Mouse (Mus musculus): Measurements from ENCODE around the gene Zkscan14. TPM values are rescaled to one million over a fixed set of nuclear protein-coding genes. Genes with fewer than 3 reads are reported as not detected.

The Zkscan14 gene
- total and polyA plus RNA-seq, 3 experiments: 6.7 to 7.5 TPM; not detected in 1

GRCm38 (mm10) chr5:145218206-145218605 is 16.5 kb upstream of the Zkscan14 start:
- TF ChIP-seq ZNF384 (IDR thresholded peaks at IDR 0.05; ENCODE audit: low read depth, low read length) (no peak), ELF1 (IDR thresholded peaks at IDR 0.05; ENCODE audit: low read depth, low read length) (no peak), NRF1 (IDR thresholded peaks at IDR 0.05; ENCODE audit: insufficient read depth, low read depth, low read length, poor library complexity, severe bottlenecking) (no peak), POLR2AphosphoS5 (IDR thresholded peaks at IDR 0.05; ENCODE audit: borderline replicate concordance, low read depth, low read length) (no peak), HCFC1 (IDR thresholded peaks at IDR 0.05; ENCODE audit: low read depth, low read length) (no peak), BHLHE40 (IDR thresholded peaks at IDR 0.05; ENCODE audit: borderline replicate concordance, low read depth, low read length) (no peak), RAD21 (IDR thresholded peaks at IDR 0.05; ENCODE audit: low read depth, low read length) (no peak), USF2 (IDR thresholded peaks at IDR 0.05; ENCODE audit: borderline replicate concordance in 1 of 2, insufficient read depth in 1 of 2, low read depth in 1 of 2, low read length in 2 of 2) (no peak), SMC3 (IDR thresholded peaks at IDR 0.05; ENCODE audit: low read depth, low read length) (no peak), EP300 (IDR thresholded peaks at IDR 0.05; ENCODE audit: low read depth in 1 of 2, low read length in 2 of 2) (no peak), SIN3A (IDR thresholded peaks at IDR 0.05; ENCODE audit: low read length) (no peak), GABPA (IDR thresholded peaks at IDR 0.05; ENCODE audit: low read depth, low read length) (no peak), KAT2A (conservative IDR thresholded peaks at IDR 0.05; ENCODE audit: low read depth, low read length) (no peak), TBP (IDR thresholded peaks at IDR 0.05; ENCODE audit: low read depth, low read length) (no peak), TAL1 (IDR thresholded peaks at IDR 0.05; ENCODE audit: low read length) (no peak)
- Histone ChIP-seq H3K4me1 (ENCODE audit: control insufficient read depth in 1 of 2, insufficient read depth in 2 of 2, low read length in 2 of 2) (peaks cover 3 to 9% of the 10 kb centered on the region in 2 experiments; a peak in 2 of 4 replicates), H3K36me3 (ENCODE audit: control insufficient read depth in 1 of 2, insufficient read depth in 2 of 2, low read length in 2 of 2) (peaks cover 0 to 3% of the 10 kb centered on the region in 2 experiments), H3K4me3 (ENCODE audit: control insufficient read depth in 1 of 2, insufficient read depth in 1 of 2, low read depth in 2 of 2, low read length in 2 of 2) (no peak overlapping the region), H3K27me3 (ENCODE audit: control insufficient read depth in 1 of 2, insufficient read depth in 2 of 2, low read length in 2 of 2) (no peaks in the 10 kb centered on the region), H3K27ac (ENCODE audit: control insufficient read depth, low read depth, low read length) (no peak overlapping the region), H3K9me3 (replicated peaks; ENCODE audit: insufficient read depth, low read length) (no peaks in the 10 kb centered on the region), H3K9ac (ENCODE audit: control insufficient read depth, low read depth, low read length, poor library complexity, severe bottlenecking) (no peak overlapping the region), H3K79me2 (ENCODE audit: control insufficient read depth, insufficient read depth, low read length, poor library complexity) (no peaks in the 10 kb centered on the region; the same call in 1 of the 2 replicates)
- no peak for DNase-seq (ENCODE audit: low read depth, low spot score)

- Histone ChIP-seq H3K4me1 (ENCODE audit: control insufficient read depth in 1 of 2, insufficient read depth in 2 of 2, low read length in 2 of 2) (peaks cover 0 to 5% of the 10 kb centered on the region in 2 experiments; a peak in 1 of 4 replicates), H3K27ac (ENCODE audit: control insufficient read depth, low read depth, low read length) (no peak overlapping the region), H3K79me2 (ENCODE audit: control insufficient read depth, insufficient read depth, low read length, poor library complexity) (no peaks in the 10 kb centered on the region), H3K27me3 (ENCODE audit: control insufficient read depth in 1 of 2, insufficient read depth in 2 of 2, low read length in 2 of 2) (no peaks in the 10 kb centered on the region), H3K4me3 (ENCODE audit: control insufficient read depth in 1 of 2, insufficient read depth in 1 of 2, low read depth in 2 of 2, low read length in 2 of 2) (no peak overlapping the region), H3K9ac (ENCODE audit: control insufficient read depth, low read depth, low read length, poor library complexity, severe bottlenecking) (no peak overlapping the region), H3K36me3 (ENCODE audit: control insufficient read depth in 1 of 2, insufficient read depth in 2 of 2, low read length in 2 of 2) (peaks cover 0 to 3% of the 10 kb centered on the region in 2 experiments), H3K9me3 (replicated peaks; ENCODE audit: insufficient read depth, low read length) (no peaks in the 10 kb centered on the region)
- no peak for TF ChIP-seq TCF12 (IDR thresholded peaks at IDR 0.05; ENCODE audit: low read depth, low read length)
- TF ChIP-seq UBTF (IDR thresholded peaks at IDR 0.05; ENCODE audit: borderline replicate concordance, insufficient read depth, low read depth, low read length): no peak
- no peak for TF ChIP-seq MYC (IDR thresholded peaks at IDR 0.05; ENCODE audit: low read depth, low read length)
- no peak for TF ChIP-seq HCFC1 (IDR thresholded peaks at IDR 0.05; ENCODE audit: low read depth, low read length)
- TF ChIP-seq BHLHE40 (IDR thresholded peaks at IDR 0.05; ENCODE audit: borderline replicate concordance, low read depth, low read length): no peak
- TF ChIP-seq ZC3H11A (IDR thresholded peaks at IDR 0.05; ENCODE audit: low read depth, low read length): no peak
- TF ChIP-seq ETS1 (IDR thresholded peaks at IDR 0.05; ENCODE audit: low read depth, low read length): no peak
- no peak for TF ChIP-seq MYB (IDR thresholded peaks at IDR 0.05; ENCODE audit: low read depth, low read length)
- TF ChIP-seq NRF1 (IDR thresholded peaks at IDR 0.05; ENCODE audit: insufficient read depth, low read depth, low read length, poor library complexity, severe bottlenecking): no peak
- TF ChIP-seq NELFE (IDR thresholded peaks at IDR 0.05; ENCODE audit: low read depth, low read length): no peak
- no peak for TF ChIP-seq CTCF (IDR thresholded peaks at IDR 0.05 in 2 of 3, conservative IDR thresholded peaks at IDR 0.05 in 1 of 3; ENCODE audit: control insufficient read depth in 1 of 3, insufficient read depth in 1 of 3, low read depth in 2 of 3, low read length in 3 of 3, poor library complexity in 1 of 3, severe bottlenecking in 1 of 3)
- no peak for TF ChIP-seq EP300 (IDR thresholded peaks at IDR 0.05; ENCODE audit: low read depth in 1 of 2, low read length in 2 of 2)
- TF ChIP-seq USF2 (IDR thresholded peaks at IDR 0.05; ENCODE audit: borderline replicate concordance in 1 of 2, insufficient read depth in 1 of 2, low read depth in 1 of 2, low read length in 2 of 2): no peak
- TF ChIP-seq ELF1 (IDR thresholded peaks at IDR 0.05; ENCODE audit: low read depth, low read length): no peak
- no peak for TF ChIP-seq GABPA (IDR thresholded peaks at IDR 0.05; ENCODE audit: low read depth, low read length)
- DNase-seq (ENCODE audit: low read depth, low spot score): no peak
Observed at GRCm38 (mm10) chr5:145217746-145218145, 16.1 kb upstream of the Zkscan14 start.

Data from MEL (cell line).